Mouse (Mus musculus) megakaryocyte-erythroid progenitor cell, adult 5-6 weeks (primary cell): ENCODE measurements around the gene Ncapd3. TPM values are rescaled to one million over a fixed set of nuclear protein-coding genes. Genes with fewer than 3 reads are reported as not detected.
A peak's percentile ranks its signal among the peaks of the same experiment; 100 is the strongest.

Experiments used
- ATAC-seq: replicated peaks from 2 replicates; pipeline ENCODE4 v1.8.0; 2016; ENCODE audit warnings: mild to moderate bottlenecking, inconsistent platforms; ENCODE audit not compliant: severe bottlenecking, poor library complexity, low FRiP score, low TSS enrichment
- total RNA-seq, 2 experiments: library from RNA; stranded (forward) in 1 of 2; stranded (reverse) in 1 of 2; fragments of 200-1000, 215-1000 nt in 1 of 2; fragments of >200 nt in 1 of 2; fragmentation: Nextera tagmentation in 1 of 2; gene quantifications; 2 replicates each; pipeline ENCODE4 v1.2.3; 2014 to 2017

Gene Ncapd3
- total RNA-seq, 2 experiments from 2014 or later, result 52.1 to 69.3 TPM

DNA sequence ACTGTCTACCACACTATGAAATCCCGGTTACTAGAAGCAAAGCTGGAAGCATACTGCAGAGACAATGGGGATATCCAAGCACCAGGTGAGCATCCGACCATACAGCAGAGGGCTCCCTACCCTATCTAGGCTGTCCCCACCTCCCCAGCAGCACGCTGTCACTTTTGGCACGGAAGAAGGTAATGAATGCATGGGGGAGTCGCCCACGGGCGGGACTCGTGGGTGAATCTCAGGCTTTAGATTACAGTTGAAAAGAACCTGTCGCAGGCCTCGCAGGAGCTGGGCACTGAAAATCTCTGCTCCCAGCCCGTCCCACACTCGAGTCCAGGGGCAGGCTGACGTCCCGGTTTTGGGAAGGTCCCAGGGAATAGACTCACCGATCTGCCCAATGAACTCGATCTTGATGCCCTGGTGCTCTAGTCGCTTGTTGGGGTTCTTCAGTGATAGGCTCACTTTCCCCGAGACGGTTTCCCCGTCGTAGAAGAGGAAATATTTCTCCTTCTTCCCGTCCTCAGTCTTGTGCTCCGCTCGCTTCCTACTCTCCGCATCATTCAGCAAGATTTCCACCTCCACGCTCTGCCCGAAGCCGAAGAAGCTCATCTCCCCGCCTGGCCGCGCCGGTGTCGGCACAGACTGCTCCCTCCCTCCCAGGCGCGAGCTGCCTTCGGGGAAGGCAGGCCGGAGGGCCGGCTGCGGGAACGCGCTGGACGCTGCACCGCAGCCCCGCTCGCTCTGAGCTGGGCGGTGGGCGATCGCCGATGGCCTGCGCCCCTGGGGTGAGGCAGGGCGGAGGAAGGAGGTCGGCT is 750 bp upstream of the Ncapd3 start:
- ATAC-seq, result peak; percentile 55

DNA sequence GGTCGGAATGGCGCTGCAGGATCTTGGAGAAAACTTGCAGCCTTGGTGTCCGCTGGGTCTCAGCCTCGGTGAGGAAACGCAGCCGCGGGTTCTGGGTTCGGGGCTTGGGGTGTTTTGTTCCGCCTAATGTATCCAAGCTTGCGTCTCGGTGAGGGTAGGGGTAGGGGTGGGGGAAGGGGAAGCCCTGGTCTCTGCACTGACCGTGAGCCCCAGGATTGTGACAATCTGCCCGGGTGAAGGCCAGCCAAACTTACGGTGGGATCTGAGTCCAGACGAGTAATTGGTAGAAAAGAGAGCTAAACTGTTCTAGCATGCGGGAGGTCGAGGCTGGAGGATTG is 757 bp downstream of the Ncapd3 start:
- ATAC-seq, result no peak

DNA sequence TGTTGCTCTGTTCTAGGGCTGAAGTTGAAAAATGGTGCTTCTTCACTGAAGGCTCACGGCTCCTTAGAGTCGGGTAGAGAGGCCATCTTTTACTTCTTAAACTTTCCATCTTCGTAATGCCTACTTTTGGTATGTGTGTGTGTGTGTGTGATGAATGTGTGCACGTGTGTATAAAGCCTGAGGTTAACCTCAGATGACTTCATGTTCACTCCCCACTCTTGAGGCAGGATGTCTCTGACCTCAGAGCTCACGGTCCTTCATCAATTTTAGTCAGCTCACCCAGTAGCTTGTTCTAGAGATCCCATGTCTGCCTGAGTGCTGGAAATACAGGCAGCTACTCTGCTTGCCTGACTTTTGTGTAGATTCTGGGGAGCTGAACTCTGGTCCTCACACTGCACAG is 13.9 kb downstream of the Ncapd3 start:
- peak; percentile 34; the same call in 1 of the 2 replicates for ATAC-seq

DNA sequence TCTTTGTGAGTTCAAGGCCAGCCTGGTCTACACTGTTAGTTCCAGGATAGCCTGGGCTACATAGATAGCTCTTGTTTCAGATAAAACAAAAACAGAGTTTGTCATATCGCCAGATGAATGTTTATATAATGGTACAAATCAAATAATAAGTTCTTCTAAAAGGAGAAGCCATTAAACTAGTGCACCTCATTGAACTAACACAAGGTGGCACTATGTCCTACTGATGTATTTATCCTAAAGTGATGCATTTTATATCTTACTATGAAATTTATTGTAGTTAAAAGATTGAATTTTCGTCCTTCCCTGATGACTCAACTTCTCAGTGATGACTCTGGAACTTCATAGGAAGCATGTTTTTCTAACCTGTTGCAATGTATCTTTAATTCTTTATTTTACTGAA is 19.5 kb downstream of the Ncapd3 start:
- no peak for ATAC-seq

DNA sequence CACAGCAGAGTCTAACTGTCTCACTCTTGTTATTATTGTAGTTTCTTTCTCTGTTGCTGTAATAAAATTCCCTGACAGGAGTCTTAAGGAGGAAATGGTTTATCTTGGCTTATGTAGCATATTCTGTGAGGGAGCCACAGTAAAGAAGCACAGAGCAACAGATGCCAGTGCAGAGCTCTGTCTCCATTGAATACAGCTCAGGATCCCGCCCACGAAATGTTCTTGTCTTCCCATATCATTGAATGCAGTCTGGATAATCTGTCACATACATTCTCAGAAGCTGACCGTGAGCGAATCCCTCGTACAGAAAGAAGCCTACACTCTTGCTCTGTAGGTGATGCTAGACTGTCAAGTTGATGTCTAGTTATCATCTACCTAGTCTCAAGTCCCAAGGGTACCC is 28.4 kb downstream of the Ncapd3 start:
- ATAC-seq, result no peak

DNA sequence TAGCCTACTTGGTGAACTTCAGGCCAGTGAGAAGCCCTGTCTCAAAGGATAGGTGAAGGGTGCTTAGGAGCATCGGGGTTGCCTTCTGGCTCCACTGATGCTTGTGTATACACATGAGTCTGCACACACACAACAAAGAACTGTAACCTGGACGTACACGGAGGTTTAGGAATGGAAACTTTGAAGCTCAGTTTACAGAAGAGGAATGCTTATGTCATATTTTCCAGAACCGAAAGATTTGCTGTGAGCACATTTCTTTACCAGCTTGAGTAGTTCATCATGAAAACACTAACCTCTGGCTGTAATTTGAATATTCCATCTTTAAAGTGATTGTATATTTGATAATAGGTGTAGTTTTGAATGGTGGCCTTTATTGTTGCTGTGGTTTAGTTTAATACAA is 40.9 kb downstream of the Ncapd3 start:
- no peak for ATAC-seq

DNA sequence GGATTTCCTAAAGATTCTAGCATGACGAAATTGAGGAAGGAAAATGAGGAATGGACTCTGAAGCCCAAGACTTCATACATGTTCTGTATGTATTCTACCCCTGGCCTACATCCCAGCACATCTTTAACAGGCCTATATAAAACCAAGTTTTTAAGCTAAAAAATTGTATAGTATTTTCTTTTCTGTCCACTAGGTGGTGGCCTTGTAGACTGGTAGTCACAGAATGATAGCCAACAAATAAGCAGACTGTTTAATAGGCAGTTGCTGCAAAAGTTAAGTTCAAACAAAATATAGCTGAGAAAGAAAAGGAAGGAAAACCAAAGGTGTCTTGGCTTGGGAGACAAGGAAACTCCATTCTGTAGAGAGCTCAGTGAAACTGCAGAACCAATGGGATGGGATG is 44.7 kb downstream of the Ncapd3 start:
- ATAC-seq, result peak; percentile 65; the same call in 1 of the 2 replicates

DNA sequence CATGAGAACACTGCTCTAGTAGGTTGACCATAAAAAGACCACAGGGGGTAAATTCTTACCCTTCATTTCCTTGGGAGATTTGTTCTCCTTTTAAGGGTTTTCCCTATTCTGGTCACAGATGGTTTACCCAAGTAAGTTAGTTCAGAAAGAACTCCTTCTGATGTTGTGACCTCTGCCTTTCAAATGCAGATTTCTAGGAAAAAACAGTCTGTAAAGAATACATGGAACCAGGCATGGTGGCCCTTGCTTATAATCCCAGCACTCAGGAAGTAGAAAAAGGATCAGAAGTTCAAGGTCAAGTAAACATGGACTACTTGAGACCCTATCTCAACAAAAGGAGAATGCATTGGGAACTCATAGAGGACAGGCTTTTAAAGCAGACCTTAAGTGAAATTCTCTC is 45.8 kb downstream of the Ncapd3 start:
- ATAC-seq, result no peak

DNA sequence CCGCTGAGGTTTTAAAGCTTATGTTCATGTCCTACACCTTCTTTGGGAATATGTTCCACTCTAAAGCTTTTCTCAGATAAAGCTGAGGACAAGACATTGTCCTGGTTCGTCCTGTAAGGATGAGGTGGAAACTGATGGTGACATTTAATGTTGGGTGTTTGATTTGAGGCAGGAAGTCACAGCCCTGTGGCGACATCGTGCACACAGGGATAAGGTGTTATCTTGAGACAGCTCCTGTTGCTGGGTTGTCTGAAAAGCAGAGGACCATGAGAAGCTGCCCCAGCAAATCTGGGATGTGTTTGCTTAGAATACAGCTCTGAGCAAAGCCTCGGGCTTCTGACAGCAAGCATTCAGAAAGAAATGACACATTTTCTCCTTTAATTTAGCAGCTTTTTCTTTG is 56.3 kb downstream of the Ncapd3 start:
- peak; percentile 50; the same call in 1 of the 2 replicates for ATAC-seq

DNA sequence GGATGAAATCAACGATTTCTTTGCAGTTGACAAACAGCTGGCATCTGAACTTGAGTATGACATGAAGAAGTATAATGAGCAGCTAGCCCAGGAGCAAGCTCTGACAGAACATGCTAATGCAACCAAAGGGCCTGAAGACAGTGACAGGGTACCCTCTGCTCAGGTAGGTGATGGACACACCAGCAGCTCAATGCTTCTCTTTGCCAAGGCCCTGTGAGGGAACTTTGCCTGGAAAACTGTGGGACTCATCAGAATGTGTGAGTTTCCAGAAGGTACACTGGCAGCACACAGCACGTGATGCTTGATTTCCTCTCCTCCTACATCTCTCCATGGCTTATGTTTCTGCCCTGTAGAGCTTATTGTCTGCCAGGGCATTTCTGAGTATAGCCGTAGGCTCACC is 57.4 kb downstream of the Ncapd3 start:
- no peak for ATAC-seq

DNA sequence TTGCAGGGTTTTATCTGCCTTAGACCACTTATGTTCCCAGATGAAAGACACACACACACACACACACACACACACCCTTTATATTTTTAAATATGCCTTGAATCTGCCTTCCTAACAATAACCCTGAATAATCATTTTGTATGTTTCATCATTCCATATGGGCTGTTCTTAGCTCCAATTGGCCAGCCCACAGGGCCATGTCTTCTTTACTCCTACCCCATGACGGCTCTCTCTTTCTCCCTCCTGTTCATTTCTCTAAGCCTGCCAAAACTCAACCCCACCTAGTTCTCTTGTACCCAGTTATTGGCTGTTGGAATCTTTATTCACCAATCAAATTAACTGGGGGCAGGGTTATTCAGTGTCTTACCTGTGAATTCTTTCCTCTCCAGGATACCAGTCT is 60.2 kb downstream of the Ncapd3 start:
- no peak for ATAC-seq

DNA sequence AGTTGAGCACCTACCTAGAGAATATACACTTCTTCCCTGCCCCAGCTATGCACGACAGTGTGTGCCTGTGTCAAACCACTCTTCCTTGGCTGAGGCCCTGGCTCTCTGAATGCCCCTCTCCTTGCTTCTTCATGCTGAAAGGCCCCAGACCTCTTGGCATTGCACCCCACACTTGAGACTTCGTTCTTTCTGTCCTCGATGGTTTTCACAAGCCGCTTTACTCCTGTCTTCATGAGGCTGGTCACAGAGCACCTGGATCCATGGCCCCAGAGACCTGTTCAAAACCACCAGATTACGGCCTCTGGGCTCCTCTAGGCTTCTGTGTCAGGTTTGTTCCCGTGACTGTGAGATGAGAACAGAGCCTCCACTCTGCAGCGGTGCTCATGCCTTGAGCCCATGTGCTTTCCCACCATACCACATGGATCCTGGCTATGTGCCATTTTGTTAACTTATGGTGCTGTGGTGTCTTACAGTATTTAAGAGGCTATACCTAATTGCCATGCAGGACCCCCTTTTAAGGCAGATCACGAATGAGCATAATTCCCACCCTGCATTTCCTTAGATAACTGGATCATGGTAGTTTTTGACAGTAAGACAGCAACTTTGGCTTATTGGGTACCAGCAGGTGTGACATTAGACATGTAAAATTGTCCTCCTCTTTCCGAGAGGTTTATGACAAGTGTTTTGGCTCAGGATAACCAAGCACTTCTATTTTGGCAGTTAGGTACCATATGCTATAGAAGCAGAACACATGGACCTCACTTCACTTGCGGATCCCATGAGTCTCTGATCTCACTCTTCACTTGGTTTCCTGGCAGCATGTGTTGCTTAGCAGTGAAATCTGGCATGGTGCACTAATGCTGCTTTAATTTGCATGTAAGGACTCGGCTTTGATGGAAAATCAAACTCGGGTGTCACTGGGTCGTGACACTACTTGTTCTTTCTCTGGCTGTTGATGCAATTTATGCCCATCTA is 61.1 kb downstream of the Ncapd3 start:
- ATAC-seq, result no peak

DNA sequence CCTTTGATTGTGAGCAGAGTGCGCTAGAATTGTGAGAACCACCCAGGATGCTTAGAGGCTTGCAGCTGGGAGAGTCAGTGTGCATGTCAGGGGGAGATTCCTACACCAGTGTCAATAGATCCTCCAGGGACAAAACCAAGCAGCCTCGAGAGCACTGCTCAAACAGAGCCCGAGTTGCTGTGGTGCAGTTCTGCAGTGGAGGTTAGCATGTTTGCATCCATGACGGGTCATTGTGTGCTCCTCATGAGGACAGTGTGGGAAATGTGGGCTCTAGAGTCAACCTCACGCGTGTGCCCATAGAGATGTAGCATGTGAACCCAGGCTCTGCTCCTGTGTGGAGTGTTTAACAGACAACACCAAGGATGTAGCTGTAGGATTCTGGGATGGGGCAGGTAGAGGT is 62.9 kb downstream of the Ncapd3 start:
- no peak for ATAC-seq

DNA sequence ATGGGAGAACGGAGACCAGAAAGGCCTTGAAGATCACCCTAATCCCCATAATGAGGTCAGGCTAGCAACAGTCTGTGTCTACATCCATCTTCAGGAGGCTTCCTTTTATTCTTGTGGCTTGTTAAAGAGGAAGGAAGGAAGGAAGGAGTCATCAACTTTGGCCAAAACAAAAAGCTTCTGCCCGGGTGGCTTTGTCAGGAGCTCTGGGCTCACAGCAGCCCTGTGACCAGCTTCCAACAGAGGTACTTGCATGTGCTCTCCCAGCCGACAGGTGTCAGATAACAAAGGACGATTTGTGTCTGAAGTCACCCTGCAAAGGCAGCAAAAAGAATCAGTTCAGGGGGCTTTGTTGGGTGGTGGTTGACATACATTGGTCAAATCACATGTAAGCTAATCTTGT is 68.1 kb downstream of the Ncapd3 start:
- no peak for ATAC-seq

DNA sequence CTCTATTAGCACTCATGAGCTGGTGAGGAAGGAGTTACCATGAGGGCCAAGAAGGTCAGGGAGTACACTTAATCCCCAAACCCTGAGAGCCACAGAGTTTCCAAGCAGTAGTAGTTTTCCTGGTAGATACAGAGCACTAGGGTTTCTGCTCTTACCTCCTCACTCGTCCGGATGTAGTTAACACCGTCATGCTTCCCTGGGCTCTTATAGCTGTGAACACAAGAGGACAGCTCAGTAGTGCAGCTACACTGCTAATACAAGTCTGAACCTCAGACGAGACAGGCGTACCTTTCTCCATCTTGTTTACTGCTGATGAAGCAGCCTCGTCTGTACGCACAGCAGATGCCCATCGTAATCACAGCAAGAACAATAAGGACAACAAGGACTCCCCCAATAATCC is 68.6 kb downstream of the Ncapd3 start:
- ATAC-seq, result no peak

DNA sequence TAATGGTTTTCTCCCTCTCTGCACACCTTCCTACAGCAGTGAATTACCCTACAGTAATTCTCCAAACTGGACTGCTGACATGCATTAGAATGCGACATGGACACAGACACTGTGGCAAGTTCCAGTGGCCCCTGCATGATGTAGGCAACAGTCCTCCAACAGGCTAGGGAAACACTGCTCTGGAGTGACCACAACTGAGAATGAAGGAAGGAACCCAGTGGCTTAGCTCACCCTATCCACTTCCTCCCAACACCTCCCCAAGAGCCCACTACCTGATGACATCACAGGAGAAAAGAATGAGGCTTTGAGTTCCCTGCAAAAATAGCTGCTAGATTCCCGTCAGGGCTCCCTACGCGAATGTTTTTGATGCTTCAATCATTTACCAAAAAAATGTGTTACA is 69.5 kb downstream of the Ncapd3 start:
- no peak for ATAC-seq

DNA sequence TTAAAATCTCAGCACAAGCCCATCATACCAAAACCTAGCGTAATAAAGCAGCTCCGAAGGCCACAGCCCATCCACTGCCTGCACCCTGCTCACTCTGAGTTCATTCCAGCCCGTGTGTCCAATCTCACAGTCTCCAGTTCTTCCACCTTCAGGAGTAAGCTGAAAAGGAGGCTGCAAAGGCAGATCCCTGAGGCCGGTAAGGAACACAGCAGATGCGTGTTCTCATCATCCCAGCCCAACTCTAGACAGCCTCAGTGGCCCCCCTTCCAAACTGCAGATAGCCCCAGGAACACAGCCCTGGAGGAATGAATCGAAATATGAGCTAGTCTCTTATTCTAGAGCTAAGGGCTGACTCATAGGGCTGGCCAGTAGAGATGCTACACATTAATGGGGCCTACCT is 71.5 kb downstream of the Ncapd3 start:
- no peak for ATAC-seq

DNA sequence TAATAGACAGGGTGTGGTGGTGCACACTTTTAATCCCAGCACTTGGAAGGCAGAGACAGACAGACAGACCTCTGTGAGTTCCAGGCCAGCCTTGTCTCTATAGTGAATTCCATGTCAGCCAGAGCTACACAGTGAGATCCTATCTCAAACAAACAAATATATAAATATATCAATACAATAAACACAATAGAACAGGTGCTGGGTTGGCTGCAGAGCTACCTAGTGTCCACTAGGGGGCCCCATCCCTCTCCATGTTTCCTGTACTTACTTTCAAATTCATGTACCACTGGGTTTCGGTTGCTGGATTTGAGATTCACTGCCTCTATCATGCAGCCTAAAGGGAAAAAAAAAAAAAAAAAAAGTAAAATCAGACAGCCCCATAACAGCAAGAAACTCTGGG is 76.1 kb downstream of the Ncapd3 start:
- peak; percentile 57; the same call in 1 of the 2 replicates for ATAC-seq

DNA sequence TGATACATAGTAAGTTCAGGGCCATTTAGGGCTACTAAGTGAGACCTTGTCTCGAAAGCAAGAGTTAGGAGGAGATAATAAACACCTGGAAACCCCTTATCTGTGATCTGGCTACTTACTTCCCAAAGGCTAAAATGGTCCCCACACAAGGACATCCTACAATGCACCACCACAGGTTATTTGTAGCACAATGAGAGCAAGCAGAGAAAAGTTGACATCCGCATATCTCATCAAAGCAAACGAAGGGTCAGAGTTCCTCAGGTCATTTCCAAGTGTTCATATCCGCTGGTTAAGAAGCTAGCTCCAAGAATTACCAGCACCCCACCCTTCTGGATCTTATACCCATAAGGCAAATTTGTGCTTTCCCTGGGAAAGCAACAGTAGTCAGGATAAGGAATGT is 78.5 kb downstream of the Ncapd3 start:
- ATAC-seq, result no peak
